Mouse (Mus musculus) testis, adult 2 months (tissue): ENCODE data around the gene Atn1. TPM values are rescaled to one million over a fixed set of nuclear protein-coding genes. Genes with fewer than 3 reads are reported as not detected.

ENCODE experiments used
- H3K27ac ChIP-seq: fragments of 200-500 bp; 2 replicates; pipeline ENCODE4 v1.5.1; 2012; ENCODE audit warnings: low read depth, low read length; ENCODE audit not compliant: control insufficient read depth, insufficient read depth
- H3K27me3 ChIP-seq: fragments of 200-500 bp; 2 replicates; pipeline ENCODE4 v1.6.1; 2012; ENCODE audit warnings: mild to moderate bottlenecking, low read length, moderate library complexity; ENCODE audit not compliant: control insufficient read depth, insufficient read depth
- H3K36me3 ChIP-seq: fragments of 200-500 bp; 2 replicates; pipeline ENCODE4 v1.6.1; 2012; ENCODE audit warnings: mild to moderate bottlenecking, low read length; ENCODE audit not compliant: control insufficient read depth, insufficient read depth
- H3K4me1 ChIP-seq: fragments of 200-500 bp; 2 replicates; pipeline ENCODE4 v1.6.1; 2012; ENCODE audit warnings: low read length; ENCODE audit not compliant: control insufficient read depth, insufficient read depth
- H3K4me3 ChIP-seq: fragments of 200-500 bp; 2 replicates; pipeline ENCODE4 v1.5.1; 2012; ENCODE audit warnings: low read depth, mild to moderate bottlenecking, low read length, moderate library complexity, mixed read lengths; ENCODE audit not compliant: control insufficient read depth
- CTCF ChIP-seq: fragments of 200-500 bp; IDR thresholded peaks from 2 replicates; pipeline ENCODE4 v1.5.1; 2012; ENCODE audit warnings: low read depth, mild to moderate bottlenecking, inconsistent platforms, low read length, moderate library complexity; ENCODE audit not compliant: control insufficient read depth, insufficient read depth, insufficient replicate concordance
- POLR2A ChIP-seq: fragments of 200-500 bp; IDR thresholded peaks from 2 replicates; pipeline ENCODE4 v1.6.1; 2012; ENCODE audit warnings: low read depth, mild to moderate bottlenecking, inconsistent platforms, low read length, moderate library complexity; ENCODE audit not compliant: control insufficient read depth
- polyA plus RNA-seq: library from polyadenylated mRNA; depleted of rRNA; stranded (reverse); fragments of >200 nt; gene quantifications from 2 replicates; pipeline ENCODE4 v1.2.3, GENCODE M21; 2012

Gene Atn1
- polyA plus RNA-seq, 1 experiment: 76.1 TPM

DNA sequence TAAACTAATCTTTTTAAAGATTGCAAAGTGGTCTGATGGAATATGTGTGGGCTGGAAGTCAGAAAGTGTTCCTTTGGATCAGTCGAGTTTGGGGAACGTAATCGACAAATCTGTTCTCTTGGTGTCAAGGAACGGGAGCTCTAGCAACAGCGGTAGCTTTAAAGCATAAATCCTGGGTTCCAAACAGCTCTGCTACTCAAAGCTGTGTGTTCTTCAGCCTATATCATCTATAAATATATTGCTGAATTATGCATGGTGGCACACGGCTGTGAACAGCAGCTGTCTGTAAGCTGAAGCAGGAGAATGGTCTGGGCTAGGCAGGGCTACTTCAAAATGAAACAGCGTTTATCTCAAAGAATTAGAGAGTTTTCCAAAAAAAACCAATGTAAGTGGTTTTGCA lies 24.6 kb upstream of the Atn1 start:
- H3K4me3 ChIP-seq: no peak overlapping the region; the same call in 1 of the 2 replicates
- no peaks in the 10 kb centered on the region; the same call in 1 of the 2 replicates for H3K36me3 ChIP-seq
- H3K27ac ChIP-seq: no peak overlapping the region
- no peaks in the 10 kb centered on the region for H3K27me3 ChIP-seq
- TF ChIP-seq POLR2A: no peak
- no peak for TF ChIP-seq CTCF
- peaks cover 20% of the 10 kb centered on the region for H3K4me1 ChIP-seq

DNA sequence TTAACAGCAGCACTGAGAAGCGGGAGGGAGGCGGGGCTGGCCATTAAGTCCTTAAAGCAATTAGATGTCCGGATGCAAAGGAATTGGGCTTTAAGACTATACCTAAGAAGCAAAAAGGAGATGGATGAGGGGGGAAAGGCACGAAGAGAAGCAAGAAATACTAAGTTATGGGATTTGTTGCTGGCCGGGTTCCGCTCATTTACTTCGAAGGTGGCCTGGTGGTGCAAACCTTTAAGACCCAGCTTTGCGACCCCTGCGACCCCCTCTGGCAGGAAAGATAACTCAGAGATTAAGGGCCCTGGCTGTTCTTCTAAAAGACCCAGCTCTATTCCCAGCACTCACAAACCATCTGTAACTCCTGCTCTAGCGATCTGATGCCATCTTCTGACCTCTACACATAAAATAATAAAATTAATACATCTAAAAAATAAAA lies 23.7 kb upstream of the Atn1 start:
- Histone ChIP-seq H3K36me3 (no peaks in the 10 kb centered on the region; the same call in 1 of the 2 replicates), H3K4me1 (peaks cover 20% of the 10 kb centered on the region), H3K27ac (peak overlapping the region; percentile 87), H3K27me3 (no peaks in the 10 kb centered on the region), H3K4me3 (peak overlapping the region; percentile 89)
- TF ChIP-seq POLR2A: no peak
- no peak for TF ChIP-seq CTCF

DNA sequence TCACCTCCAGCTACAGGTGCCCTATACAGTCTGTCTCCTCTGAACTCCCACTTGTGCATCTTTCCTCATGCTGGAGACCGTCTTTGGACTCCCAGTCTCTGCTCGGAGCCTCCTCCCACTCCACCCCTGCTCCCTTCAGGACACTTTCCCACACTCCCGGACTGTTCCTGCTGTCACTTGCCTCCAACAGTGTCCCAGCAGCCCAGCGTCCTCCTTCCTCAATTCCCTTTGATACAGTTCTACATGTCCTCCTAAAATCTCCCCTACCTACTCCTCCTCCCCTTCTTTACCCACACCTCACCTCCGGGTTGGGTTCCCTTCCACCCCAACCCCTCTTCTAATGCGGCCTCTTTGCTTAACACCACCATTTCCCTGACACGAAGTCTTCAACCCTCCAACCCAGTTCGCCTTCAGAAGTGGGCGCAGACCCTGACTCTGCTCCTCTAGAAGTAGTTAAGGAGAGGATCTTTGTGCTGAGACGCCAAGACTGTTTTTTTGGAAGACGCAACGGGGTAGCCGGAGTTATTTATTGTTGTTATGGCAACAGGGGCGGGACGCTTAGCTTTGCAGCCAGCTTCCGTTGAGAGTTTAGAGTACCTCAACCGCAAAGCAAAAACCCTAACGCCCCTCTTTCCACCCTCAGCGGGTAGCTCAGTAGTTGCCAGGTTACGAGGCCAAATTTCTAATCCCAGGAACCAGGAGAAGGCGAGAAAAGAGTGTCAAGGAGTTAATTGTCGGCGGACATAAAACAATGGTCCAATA lies 23.1 kb upstream of the Atn1 start, which contains the start of gene Lrrc23:
Gene Lrrc23, minus strand, starts transcription at position 506 of the 762 bp plus-strand sequence.
- H3K27me3 ChIP-seq: no peaks in the 10 kb centered on the region
- H3K4me1 ChIP-seq: peaks cover 20% of the 10 kb centered on the region
- TF ChIP-seq CTCF (no peak), POLR2A (peak; percentile 11; the same call in 1 of the 2 replicates)
- H3K36me3 ChIP-seq: no peaks in the 10 kb centered on the region; the same call in 1 of the 2 replicates
- peak within 1 kb of the TSS; percentile 87 for H3K27ac ChIP-seq
- H3K4me3 ChIP-seq: peak within 1 kb of the TSS; percentile 89

DNA sequence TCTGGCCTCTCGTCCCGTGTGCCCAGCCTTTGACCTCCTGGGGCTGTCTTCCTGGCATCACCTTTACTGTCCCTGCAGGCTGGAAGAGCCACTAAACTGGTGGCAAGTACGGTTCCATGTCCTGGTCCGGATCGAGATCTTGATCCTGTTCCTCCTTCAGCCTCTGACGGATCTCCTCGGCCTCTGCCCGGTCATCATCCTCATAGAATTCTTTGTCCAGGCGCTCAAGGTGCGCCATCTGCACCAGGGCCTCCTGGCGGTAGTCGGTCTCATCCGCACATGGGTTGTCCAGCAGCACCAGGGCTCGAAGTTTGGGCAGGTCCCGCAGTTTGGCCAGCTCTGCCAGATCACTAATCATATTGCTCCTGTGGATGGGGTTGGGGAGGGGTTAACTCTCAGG lies 14.2 kb upstream of the Atn1 start:
- H3K4me1 ChIP-seq: peaks cover 19% of the 10 kb centered on the region
- no peak overlapping the region for H3K4me3 ChIP-seq
- TF ChIP-seq POLR2A: no peak
- TF ChIP-seq CTCF: no peak
- no peak overlapping the region for H3K27ac ChIP-seq
- no peaks in the 10 kb centered on the region for H3K27me3 ChIP-seq
- no peaks in the 10 kb centered on the region; the same call in none of the 2 replicates for H3K36me3 ChIP-seq

DNA sequence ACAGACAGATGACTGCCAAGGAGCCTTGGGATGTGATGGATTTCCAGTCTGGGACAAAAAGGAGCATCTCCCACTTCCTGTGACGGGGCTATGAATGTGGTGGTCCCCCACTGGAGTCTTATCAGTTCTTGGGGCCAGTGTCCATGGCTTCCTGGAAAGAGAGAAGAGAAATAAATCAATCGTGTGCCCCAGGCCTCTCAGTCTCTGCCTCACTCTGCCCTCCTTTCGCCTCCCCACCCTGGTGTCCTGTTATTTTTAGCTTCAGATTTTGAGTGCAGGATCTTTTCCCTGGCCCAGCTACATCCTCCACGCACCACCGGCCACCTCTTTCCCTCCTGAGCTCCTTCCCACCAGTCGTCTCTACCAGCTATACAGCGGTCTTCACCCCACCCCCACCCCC lies 13.7 kb upstream of the Atn1 start:
- TF ChIP-seq POLR2A (no peak), CTCF (no peak)
- H3K27ac ChIP-seq: no peak overlapping the region
- no peaks in the 10 kb centered on the region; the same call in none of the 2 replicates for H3K36me3 ChIP-seq
- H3K4me1 ChIP-seq: peaks cover 19% of the 10 kb centered on the region
- no peaks in the 10 kb centered on the region for H3K27me3 ChIP-seq
- no peak overlapping the region for H3K4me3 ChIP-seq

DNA sequence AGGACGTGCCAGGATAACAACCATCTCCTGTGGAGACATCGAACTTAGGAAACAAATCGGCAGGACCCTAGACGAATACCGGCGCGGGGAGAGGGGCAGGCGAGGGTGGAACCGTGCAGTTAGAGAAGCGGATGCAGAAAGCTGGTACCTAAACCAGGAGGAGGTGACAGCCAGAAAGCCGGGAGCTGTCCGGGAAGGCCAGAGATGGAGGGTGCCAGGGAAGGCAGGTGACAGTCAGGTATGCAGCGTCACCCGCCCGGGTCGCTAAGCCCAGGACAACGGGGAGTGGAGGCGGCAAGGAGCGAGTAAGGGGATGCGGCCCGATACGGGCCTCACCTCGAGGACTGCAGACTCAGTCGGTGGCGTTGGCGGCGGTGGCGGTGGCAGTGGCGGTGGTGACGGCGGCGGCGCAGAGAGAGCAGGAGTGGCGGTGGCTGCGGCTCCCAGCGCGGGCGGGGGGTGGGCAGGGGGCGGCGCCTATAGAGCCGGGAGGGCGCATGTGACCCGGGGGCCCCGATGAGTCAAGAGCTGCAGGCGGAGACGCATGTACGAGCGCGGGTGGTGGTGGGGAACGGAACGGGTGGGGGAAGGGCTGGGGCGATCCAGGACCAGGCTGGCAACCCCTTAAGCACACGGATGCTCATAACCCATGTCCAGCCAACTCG lies 12.9 kb upstream of the Atn1 start, which contains the start of gene Eno2:
Gene Eno2, minus strand, starts transcription at position 573 of the 665 bp plus-strand sequence.
- H3K4me3 ChIP-seq: peak within 1 kb of the TSS; percentile 10
- H3K27ac ChIP-seq: no peak within 1 kb of the TSS
- H3K27me3 ChIP-seq: no peaks in the 10 kb centered on the region

DNA sequence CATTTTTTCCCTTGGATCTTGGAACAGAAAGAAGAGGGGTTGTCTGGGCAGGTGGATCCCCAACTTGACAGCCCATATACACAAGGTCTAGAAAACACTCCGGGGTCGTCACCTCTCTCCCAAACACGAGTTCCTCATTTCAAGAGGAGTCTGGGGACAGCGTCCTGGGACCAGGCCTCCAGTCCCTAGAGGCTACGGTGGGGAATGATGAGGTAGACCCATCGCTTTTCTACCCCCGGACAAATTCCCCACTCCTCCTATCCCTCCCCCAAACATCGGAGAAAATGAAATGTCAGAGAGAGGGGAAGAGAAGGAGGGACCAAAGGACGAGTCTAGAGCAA lies 12.3 kb upstream of the Atn1 start:
- Histone ChIP-seq H3K4me1 (peaks cover 20% of the 10 kb centered on the region), H3K36me3 (no peaks in the 10 kb centered on the region; the same call in none of the 2 replicates), H3K4me3 (peak overlapping the region; percentile 10; the same call in 1 of the 2 replicates), H3K27me3 (no peaks in the 10 kb centered on the region), H3K27ac (no peak overlapping the region)
- no peak for TF ChIP-seq POLR2A
- TF ChIP-seq CTCF: no peak

More for the DNA sequence above, 12.9 kb upstream of the Atn1 start, which contains the start of gene Eno2:
- peaks cover 19% of the 10 kb centered on the region for H3K4me1 ChIP-seq
- TF ChIP-seq POLR2A (no peak), CTCF (no peak)
- H3K36me3 ChIP-seq: no peaks in the 10 kb centered on the region; the same call in none of the 2 replicates
